Mouse (Mus musculus): ENCODE measurements around the gene Gm9112.

GRCm38 (mm10) chrX:102660712-102661111, 46.7 kb downstream of the Gm9112 start:
- TF ChIP-seq CTCF (IDR thresholded peaks at IDR 0.05; ENCODE audit: low read depth, low read length), result no peak
- no peak for TF ChIP-seq GATA1 (IDR thresholded peaks at IDR 0.05; ENCODE audit: borderline replicate concordance, low read length)
- no peak for TF ChIP-seq POLR2AphosphoS5 (IDR thresholded peaks at IDR 0.05; ENCODE audit: insufficient replicate concordance, low read depth, low read length)

Data from G1E (cell line).